27 mouse cellular contexts compared by ENCODE assay signal in the genomic region with DNA sequence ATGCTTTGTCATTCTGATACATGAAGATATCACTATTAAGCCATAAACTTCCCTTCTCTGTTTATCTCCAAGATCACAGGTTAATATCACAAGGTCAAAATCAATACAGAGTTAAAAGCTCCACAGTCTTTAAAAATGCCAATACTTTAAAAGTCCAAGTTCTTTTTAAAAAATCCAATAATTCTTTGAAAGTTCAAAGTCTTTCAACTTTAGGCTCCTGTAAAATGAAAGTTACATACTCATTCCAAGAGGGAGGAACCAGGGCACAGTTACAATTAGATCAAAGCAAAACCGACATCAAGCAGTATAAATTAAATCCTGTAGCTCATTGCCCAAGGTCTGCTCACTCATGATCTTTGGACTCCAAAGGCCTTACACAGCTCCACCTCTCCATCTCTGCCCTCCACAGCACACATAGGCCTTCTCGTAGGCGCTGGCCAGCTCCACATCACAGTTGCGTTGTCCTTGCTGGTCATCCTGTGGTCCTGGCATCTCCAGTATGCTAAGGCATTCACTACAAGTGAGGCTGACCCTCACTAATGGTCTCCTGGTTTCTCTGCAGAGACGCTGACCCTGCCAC. TPM values are rescaled to one million over a fixed set of nuclear protein-coding genes. Genes with fewer than 3 reads are reported as not detected.
DNase-seq lines count a peak whose midpoint lies in the region; ATAC-seq and TF ChIP-seq lines count a peak whose summit lies in the region.
"Had no signal": no experiment of that assay in that cellular context is flagged by ENCODE, and none has a peak within 500 bp of the region (broad histone marks: within the 10 kb centered on the region; RNA-seq: fewer than 3 reads in every experiment).

No protein-coding gene starts in this region.

- H3K4me2 ChIP-seq in liver, embryonic 12.5 days = no peak overlapping the region
- H3K4me2 ChIP-seq: embryonic facial prominence, embryonic 15.5 days; forebrain, embryonic 12.5 days; hindbrain, embryonic 15.5 days; kidney, embryonic 15.5 days; limb, embryonic 13.5 days; lung, embryonic 14.5 days; midbrain, embryonic 11.5 days had no signal

- DNase-seq in adrenal gland, adult 8-10 months = peak; percentile 77
- no peak for DNase-seq in adrenal gland, postnatal 25 days
- DNase-seq in liver, adult 2 months (ENCODE audit: extremely low read depth, low read depth, low spot score) = peak; percentile 99
- peak; percentile 66 to 69 for DNase-seq in adrenal gland, postnatal 36 days
- DNase-seq in right cerebral cortex, postnatal 10 days (ENCODE audit: low spot score in 2 of 2) = no peak
- DNase-seq: cerebellum, adult 2 months; cerebellum, postnatal 25 days; forebrain, postnatal 0 days; gastrocnemius, postnatal 10 days; heart, postnatal 14 days; lung, embryonic 14.5 days; lung, postnatal 14 days; thymus, adult 2 months had no signal

- no peaks in the 10 kb centered on the region for H3K9me3 ChIP-seq in liver, embryonic 12.5 days (replicated peaks)
- H3K9me3 ChIP-seq: embryonic facial prominence, embryonic 10.5 days; embryonic facial prominence, embryonic 15.5 days; forebrain, embryonic 12.5 days; hindbrain, embryonic 15.5 days; kidney, embryonic 15.5 days had no signal

- peaks cover 5% of the 10 kb centered on the region; the same call in 1 of the 2 replicates for H3K36me3 ChIP-seq in liver, adult 2 months (ENCODE audit: control insufficient read depth, insufficient read depth, low read length)
- H3K36me3 ChIP-seq in liver, embryonic 12.5 days = peaks cover 82% of the 10 kb centered on the region
- H3K36me3 ChIP-seq in small intestine, adult 2 months (ENCODE audit: control insufficient read depth, insufficient read depth, low read length) = no peaks in the 10 kb centered on the region

- peak overlapping the region; percentile 78 for H3K27ac ChIP-seq in liver, adult 2 months (replicated peaks; ENCODE audit: insufficient read depth, low read depth, low read length)
- H3K27ac ChIP-seq in liver, embryonic 12.5 days = no peak overlapping the region
- H3K27ac ChIP-seq in small intestine, adult 2 months (ENCODE audit: insufficient read depth, low read depth, low read length) = peak overlapping the region; percentile 76
- H3K27ac ChIP-seq: embryonic facial prominence, embryonic 10.5 days; embryonic facial prominence, embryonic 15.5 days; forebrain, embryonic 12.5 days; hindbrain, embryonic 10.5 days; hindbrain, embryonic 15.5 days; kidney, embryonic 15.5 days; limb, embryonic 13.5 days; liver, embryonic 14.5 days had no signal

- H3K4me1 ChIP-seq in liver, adult 2 months (ENCODE audit: control insufficient read depth, insufficient read depth, low read length) = peaks cover 19% of the 10 kb centered on the region
- peaks cover 49% of the 10 kb centered on the region for H3K4me1 ChIP-seq in liver, embryonic 12.5 days
- peaks cover 21% of the 10 kb centered on the region for H3K4me1 ChIP-seq in small intestine, adult 2 months (ENCODE audit: control insufficient read depth, insufficient read depth, insufficient read length, low read length)
- H3K4me1 ChIP-seq: embryonic facial prominence, embryonic 15.5 days; forebrain, embryonic 12.5 days; hindbrain, embryonic 10.5 days; hindbrain, embryonic 15.5 days; kidney, embryonic 15.5 days had no signal

- ATAC-seq in liver, embryonic 12.5 days = no peak
- ATAC-seq: forebrain, postnatal 0 days; inflammation-experienced regulatory T-cells, adult 6 months; midbrain, embryonic 16.5 days; Patski had no signal

- no peaks in the 10 kb centered on the region for H3K27me3 ChIP-seq in liver, adult 2 months (ENCODE audit: control insufficient read depth, insufficient read depth, low read length)
- H3K27me3 ChIP-seq in liver, embryonic 12.5 days (replicated peaks) = no peaks in the 10 kb centered on the region
- no peaks in the 10 kb centered on the region for H3K27me3 ChIP-seq in small intestine, adult 2 months (ENCODE audit: control insufficient read depth, insufficient read depth, low read length)
- H3K27me3 ChIP-seq: embryonic facial prominence, embryonic 15.5 days; forebrain, embryonic 12.5 days; hindbrain, embryonic 15.5 days; kidney, embryonic 15.5 days; limb, embryonic 13.5 days; Patski had no signal

- peak overlapping the region; percentile 6 for H3K9ac ChIP-seq in liver, adult 2 months (ENCODE audit: low read depth, low read length)
- H3K9ac ChIP-seq in liver, embryonic 12.5 days = no peak overlapping the region
- H3K9ac ChIP-seq: embryonic facial prominence, embryonic 15.5 days; forebrain, embryonic 12.5 days; forebrain, postnatal 0 days; hindbrain, embryonic 15.5 days; kidney, embryonic 15.5 days; limb, embryonic 13.5 days; liver, embryonic 14.5 days; lung, embryonic 14.5 days had no signal

- 33% methylated on average over 5 of the region's 5 CpGs for WGBS in liver, adult 2 months
- WGBS in liver, embryonic 12.5 days (ENCODE audit: insufficient replicate concordance) = 90% methylated on average over 5 of the region's 5 CpGs
- 25% methylated on average over 5 of the region's 5 CpGs for WGBS in small intestine, adult 2 months

- no peak for TF ChIP-seq CTCF in liver, adult 2 months (IDR thresholded peaks at IDR 0.05; ENCODE audit: low read depth, low read length)
- no peak for TF ChIP-seq CTCF in small intestine, adult 2 months (IDR thresholded peaks at IDR 0.05; ENCODE audit: extremely low read depth, insufficient read length, insufficient replicate concordance, low read depth, low read length)

- 0 out of 2 replicates have a peak, but pooled peaks have one; percentile 22 for TF ChIP-seq POLR2A in liver, adult 2 months (IDR thresholded peaks at IDR 0.05; ENCODE audit: extremely low read depth, insufficient read depth, low read length)
- TF ChIP-seq POLR2A in small intestine, adult 2 months (IDR thresholded peaks at IDR 0.05; ENCODE audit: low read depth, low read length) = no peak

- H3K4me3 ChIP-seq in liver, adult 2 months (ENCODE audit: insufficient read depth, low read depth, low read length) = no peak overlapping the region
- no peak overlapping the region for H3K4me3 ChIP-seq in liver, embryonic 12.5 days
- no peak overlapping the region for H3K4me3 ChIP-seq in small intestine, adult 2 months (ENCODE audit: low read depth, low read length)
- H3K4me3 ChIP-seq: embryonic facial prominence, embryonic 10.5 days; embryonic facial prominence, embryonic 15.5 days; forebrain, embryonic 12.5 days; hindbrain, embryonic 10.5 days; hindbrain, embryonic 15.5 days; kidney, embryonic 15.5 days; limb, embryonic 13.5 days had no signal

- no peaks in the 10 kb centered on the region; the same call in 1 of the 2 replicates for H3K79me2 ChIP-seq in liver, adult 2 months (ENCODE audit: control insufficient read depth, insufficient read depth, low read length)

RNA-seq across cellular contexts. Expression of gene Comt, which starts 6.8 kb away (rescaled TPM):
- total RNA-seq in adrenal gland, adult 8-10 months (2022) = 100 to 1,000 TPM; 147 to 201 (median 185) TPM
- total RNA-seq in adrenal gland, postnatal 25 days (2021) = 147 and 150 TPM in 2 replicates
- 474 and 538 TPM in 2 replicates for total RNA-seq in liver, adult 2 months (2014; rRNA removed)
- 779 and 1,223 TPM in 2 replicates for polyA plus RNA-seq in liver, adult 2 months (2012; rRNA removed)
- 113 and 120 TPM in 2 replicates for polyA plus RNA-seq in liver, embryonic 12.5 days (2016; fragmentation: Nextera tagmentation; extraction: Ambion mirVana)
- total RNA-seq in adrenal gland, postnatal 36 days (2021) = 100 to 1,000 TPM; 193 to 249 TPM
- 127 and 214 TPM in 2 replicates for polyA plus RNA-seq in small intestine, adult 2 months (2012; rRNA removed)

RNA-seq across cellular contexts. Expression of gene Txnrd2, which starts 7.2 kb away (rescaled TPM):
- total RNA-seq in adrenal gland, adult 8-10 months (2022) = 100 to 1,000 TPM in 2 of 4 experiments, 10 to 100 TPM in 2; 79.2 to 123 (median 103) TPM
- total RNA-seq in adrenal gland, postnatal 25 days (2021) = 73.7 and 79.7 TPM in 2 replicates
- 23.9 and 30.9 TPM in 2 replicates for total RNA-seq in liver, adult 2 months (2014; rRNA removed)
- 39.1 and 46.6 TPM in 2 replicates for polyA plus RNA-seq in liver, adult 2 months (2012; rRNA removed)
- 106 and 107 TPM in 2 replicates for polyA plus RNA-seq in liver, embryonic 12.5 days (2016; fragmentation: Nextera tagmentation; extraction: Ambion mirVana)
- total RNA-seq in adrenal gland, postnatal 36 days (2021) = 10 to 100 TPM; 73.3 to 97.3 TPM
- 12.5 and 19.5 TPM in 2 replicates for polyA plus RNA-seq in small intestine, adult 2 months (2012; rRNA removed)

Comparison
In these comparisons a context has a peak if more than half of its experiments do, and no peak if none do; other contexts are left out.
1. DNase-seq: peak in adrenal gland, adult 8-10 months (single experiment), liver, adult 2 months (single experiment) and adrenal gland, postnatal 36 days (2 of 2); none in adrenal gland, postnatal 25 days (single experiment) and right cerebral cortex, postnatal 10 days (0 of 2).